Mouse (Mus musculus) left cerebral cortex, postnatal 36 days (tissue): ENCODE measurements around the gene Plxnb1. TPM values are rescaled to one million over a fixed set of nuclear protein-coding genes. Genes with fewer than 3 reads are reported as not detected.
"Not testable (repeated sequence)": the region's sequence is repeated elsewhere in the genome, so short reads cannot be mapped to it uniquely, and the experiment has no call there.

ENCODE experiments used
- DNase-seq, 2 experiments: peaks; one replicate each; pipeline ENCODE4 v3.0.0; 2021 to 2022; ENCODE audit warnings: low spot score in 2 of 2, mixed read lengths in 1 of 2
- intact Hi-C: fragments of 180-260 bp; cut with DNase I; formaldehyde crosslinking; loops from one replicate; pipeline ENCODE4 v1.15.1; 2025
- total RNA-seq, 2 experiments: library from RNA; stranded (reverse); gene quantifications; 2 replicates each; pipeline ENCODE4 v1.2.3; 2021

The Plxnb1 gene
- total RNA-seq, 2 experiments from 2014 or later, result 60.3 to 77.9 TPM

GRCm38 (mm10) chr9:109120956-109121355 is 25.8 kb downstream of the Plxnb1 start:
- DNase-seq, result no peak
- intact Hi-C loops, result loop anchor here (10.0 kb wide), 1 partner anchor 744 kb away; no protein-coding TSS in a partner anchor

DNA sequence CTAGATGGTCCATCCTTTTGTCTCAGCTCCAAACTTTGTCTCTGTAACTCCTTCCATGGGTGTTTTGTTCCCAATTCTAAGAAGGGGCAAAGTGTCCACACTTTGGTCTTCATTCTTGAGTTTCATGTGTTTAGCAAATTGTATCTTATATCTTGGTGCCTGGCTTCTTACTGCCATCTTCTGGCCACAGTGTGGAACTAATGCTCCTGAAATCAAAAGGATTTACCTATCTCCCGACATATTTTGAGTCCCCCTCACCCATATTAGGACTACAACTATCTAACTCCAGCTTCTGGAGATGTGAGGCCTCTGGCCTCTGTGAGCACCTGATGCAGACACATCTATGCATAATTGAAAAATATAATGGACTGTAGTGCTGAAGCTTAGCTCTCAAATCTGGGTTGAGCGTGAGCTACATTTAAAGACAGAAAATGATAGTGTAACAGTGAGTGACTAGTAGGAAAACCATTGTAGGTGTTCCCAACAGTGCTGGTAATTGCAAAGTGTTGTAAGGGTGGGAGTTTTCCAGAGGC is 27.4 kb downstream of the Plxnb1 start:
- intact Hi-C loops, result loop anchor here (2.0 to 10.0 kb wide), 3 partner anchors 34 to 742 kb away; no protein-coding TSS in a partner anchor
- DNase-seq, result no peak

- no peak for DNase-seq
- intact Hi-C loops, result loop anchor here (2.0 to 10.0 kb wide), 3 partner anchors 34 to 742 kb away; no protein-coding TSS in a partner anchor
These were observed 28.1 kb downstream of the Plxnb1 start for GRCm38 (mm10) chr9:109123266-109123665.

DNA sequence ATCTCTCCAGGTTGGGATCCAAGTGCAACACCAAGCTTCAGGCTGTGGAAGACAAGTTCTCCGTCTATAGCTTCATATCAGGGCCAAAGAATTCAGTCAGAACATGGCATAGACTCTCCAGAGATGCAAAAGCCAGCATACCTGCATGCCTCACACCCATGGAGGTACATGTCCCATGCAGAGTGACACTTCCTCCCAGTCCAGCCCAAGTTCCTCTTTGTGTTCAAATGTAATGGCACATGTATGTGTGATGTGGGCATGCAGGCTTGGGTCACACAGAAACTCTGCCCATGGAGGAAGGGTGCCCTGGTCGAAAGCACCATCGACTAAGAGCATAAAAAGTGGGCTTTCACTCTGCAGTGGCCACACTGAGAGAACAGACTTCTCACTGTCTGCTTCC is 29.0 kb downstream of the Plxnb1 start:
- intact Hi-C loops, result loop anchor here (10.0 kb wide), 1 partner anchor 741 kb away; no protein-coding TSS in a partner anchor
- DNase-seq, result no peak

- no peak for DNase-seq
- intact Hi-C loops, result loop anchor here (10.0 kb wide), 1 partner anchor 740 kb away; no protein-coding TSS in a partner anchor
These were observed 29.9 kb downstream of the Plxnb1 start for GRCm38 (mm10) chr9:109125043-109125442.

DNA sequence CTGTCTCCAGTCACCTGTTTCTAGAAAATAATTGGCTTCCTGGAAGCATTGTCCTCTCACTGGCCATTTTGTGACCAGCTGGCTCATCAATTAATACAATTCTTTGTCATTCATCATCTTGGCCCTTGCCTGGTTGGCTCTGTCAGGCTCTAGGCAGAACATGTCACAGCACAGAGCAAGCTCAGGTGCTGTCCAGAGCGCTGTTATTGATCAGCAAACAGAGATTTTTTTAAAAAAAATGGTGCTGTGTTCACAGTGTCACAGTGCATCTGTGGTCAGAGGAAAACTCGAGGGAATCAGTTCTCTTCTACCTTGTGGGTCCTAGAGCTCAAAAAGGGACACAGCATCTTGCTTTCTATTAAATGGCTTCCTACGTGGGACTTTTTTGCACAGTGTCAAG is 30.3 kb downstream of the Plxnb1 start:
- no peak for DNase-seq
- intact Hi-C loops, result loop anchor here (10.0 kb wide), 1 partner anchor 739 kb away; no protein-coding TSS in a partner anchor

DNA sequence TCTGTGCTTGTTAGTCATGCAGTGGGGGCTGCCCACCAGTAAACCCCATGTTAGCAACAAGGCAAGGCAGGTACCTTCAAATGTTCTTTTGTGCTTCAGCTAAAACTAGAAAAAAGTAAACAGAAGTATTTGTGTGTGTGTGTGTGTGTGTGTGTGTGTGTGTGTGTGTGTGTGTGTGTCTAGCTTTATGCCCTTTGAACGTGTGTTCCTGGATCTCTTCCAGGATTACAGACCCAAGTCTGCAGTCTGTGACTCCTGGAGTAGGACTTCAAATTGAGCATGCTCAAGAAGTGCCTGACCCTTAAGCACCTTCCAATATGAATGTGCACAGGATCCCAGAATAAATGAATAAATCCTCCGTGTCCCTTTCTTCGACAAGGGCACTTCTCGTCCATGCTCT is 31.9 kb downstream of the Plxnb1 start:
- no peak for DNase-seq
- intact Hi-C loops, result loop anchor here (10.0 kb wide), 1 partner anchor 738 kb away; no protein-coding TSS in a partner anchor

DNA sequence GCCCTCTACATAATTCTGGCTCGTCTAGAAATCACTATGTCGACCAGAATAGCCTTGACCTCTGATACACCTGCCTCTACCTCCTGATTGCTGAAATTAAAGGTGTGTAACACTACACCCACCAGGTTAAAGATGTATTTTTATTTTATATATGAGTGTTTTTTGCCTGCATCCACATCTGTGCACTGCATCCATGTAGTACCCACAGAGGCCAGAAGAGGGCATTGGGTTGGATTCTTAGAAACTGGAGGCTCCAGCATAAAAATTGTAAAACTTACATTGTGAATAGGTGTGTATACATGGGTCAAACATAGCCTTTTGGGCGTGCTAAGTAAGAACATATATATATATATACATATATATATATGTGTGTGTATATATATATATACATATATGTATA is 33.0 kb downstream of the Plxnb1 start:
- intact Hi-C loops, result loop anchor here (10.0 kb wide), 1 partner anchor 737 kb away; no protein-coding TSS in a partner anchor
- DNase-seq, result no peak

DNA sequence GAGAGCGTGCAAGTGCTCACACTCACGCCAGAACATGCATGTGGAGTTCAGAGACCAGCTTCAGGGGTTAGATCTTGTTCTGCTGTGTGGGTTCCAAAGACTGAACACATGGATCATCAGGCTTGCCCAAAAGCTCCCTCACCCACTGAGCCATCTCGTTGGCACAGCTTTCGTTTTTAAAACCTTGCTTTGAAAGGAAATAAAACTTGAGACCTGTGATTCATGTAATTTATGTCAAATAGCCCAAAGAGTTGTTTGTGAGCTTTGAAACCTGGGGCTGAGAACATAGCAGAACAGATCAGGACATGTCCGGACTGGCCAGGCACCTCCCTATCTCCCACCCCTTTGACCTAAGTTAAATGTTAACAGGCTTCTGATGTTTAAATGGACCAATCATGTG is 34.9 kb downstream of the Plxnb1 start:
- no peak for DNase-seq
- intact Hi-C loops, result no loop called here

DNA sequence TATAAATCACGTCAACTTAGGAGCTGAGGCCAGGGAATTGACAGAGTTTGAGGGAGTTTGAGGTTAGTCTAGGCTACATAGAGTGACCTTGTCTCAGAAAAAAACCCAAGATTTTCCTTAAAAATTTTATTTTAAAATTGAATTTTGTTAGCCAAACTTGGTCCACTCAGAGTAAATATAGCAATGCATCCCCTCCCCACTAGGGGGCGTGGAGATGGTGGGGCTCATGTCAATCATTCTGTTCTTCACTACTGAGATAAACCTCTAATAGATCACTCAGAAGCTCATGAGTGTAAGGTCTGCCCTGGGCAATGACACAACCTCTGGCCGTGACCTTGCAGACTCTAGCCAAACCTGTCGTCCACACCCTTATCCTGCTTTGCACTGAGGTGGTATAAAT is 45.2 kb downstream of the Plxnb1 start:
- intact Hi-C loops, DNase-seq: not testable (repeated sequence)

- DNase-seq, result no peak
- intact Hi-C loops, result no loop called here
These were observed 66.8 kb downstream of the Plxnb1 start, which contains the start of gene Fbxw21 for GRCm38 (mm10) chr9:109161941-109162340. Gene Fbxw21 (minus strand): TSS chr9:109162041.

GRCm38 (mm10) chr9:109167316-109167715 is 72.1 kb downstream of the Plxnb1 start:
- no peak for DNase-seq
- intact Hi-C loops, result no loop called here

Other genes starting within 250 kb of the Plxnb1 start
- gene Slc26a6, start 242.1 kb upstream of the Plxnb1 start, total RNA-seq, result 10 to 100 TPM; 18.1 to 24.3 TPM
- gene Tmem89, start 180.8 kb upstream of the Plxnb1 start, total RNA-seq, result under 1 TPM in 1 of 2 experiments, not detected in 1; 0.59 TPM
- 100 to 1,000 TPM; 349 to 409 TPM for gene Uqcrc1, start 158.8 kb upstream of the Plxnb1 start, total RNA-seq
- gene Col7a1, start 141.8 kb upstream of the Plxnb1 start, total RNA-seq, result 1 to 10 TPM; 1.4 to 5.5 TPM
- under 1 TPM in 1 of 2 experiments, not detected in 1; 0.70 TPM for gene Ucn2, start 109.4 kb upstream of the Plxnb1 start, total RNA-seq
- 10 to 100 TPM; 12.7 to 18.2 TPM for gene Pfkfb4, start 103.6 kb upstream of the Plxnb1 start, total RNA-seq
- 10 to 100 TPM; 63.9 to 74.8 TPM for gene Shisa5, start 56.8 kb upstream of the Plxnb1 start, total RNA-seq
- 10 to 100 TPM; 12.5 to 15.7 TPM for gene Trex1, start 35.7 kb upstream of the Plxnb1 start, total RNA-seq
- gene Atrip, start 21.3 kb upstream of the Plxnb1 start, total RNA-seq, result 10 to 100 TPM; 26.6 to 34.1 TPM
- 1 to 10 TPM; 7.2 to 8.1 TPM for gene Ccdc51, start 12.9 kb upstream of the Plxnb1 start, total RNA-seq
- gene Tma7, start 12.8 kb upstream of the Plxnb1 start, total RNA-seq, result 100 to 1,000 TPM; 348 to 352 TPM
- not detected for gene Fbxw21, start 66.7 kb downstream of the Plxnb1 start, total RNA-seq
- gene Fbxw13, start 100.6 kb downstream of the Plxnb1 start, total RNA-seq, result not detected
- gene Fbxw20, start 139.4 kb downstream of the Plxnb1 start, total RNA-seq, result not detected
- gene Fbxw14, start 192.3 kb downstream of the Plxnb1 start, total RNA-seq, result not detected
- not detected for gene Fbxw28, start 244.3 kb downstream of the Plxnb1 start, total RNA-seq